Mouse (Mus musculus): ENCODE data around the gene Zfp598. TPM values are rescaled to one million over a fixed set of nuclear protein-coding genes. Genes with fewer than 3 reads are reported as not detected.

Gene Zfp598
- polyA plus RNA-seq, 1 experiment, result 89.8 TPM

- no peak overlapping the region for H3K4me3 ChIP-seq (replicated peaks; ENCODE audit: extremely low read depth, low read depth, low read length)
- H3K4me1 ChIP-seq (ENCODE audit: control insufficient read depth, insufficient read depth, low read length), result peaks cover 62% of the 10 kb centered on the region
- TF ChIP-seq CTCF (IDR thresholded peaks at IDR 0.05; ENCODE audit: insufficient read depth, low read length) (no peak), POLR2A (IDR thresholded peaks at IDR 0.05; ENCODE audit: borderline replicate concordance, extremely low read depth, low read depth, low read length) (peak; percentile 46; the same call in 1 of the 2 replicates)
- peak; percentile 64 for DNase-seq
- WGBS, result 54% methylated on average over 5 of the region's 5 CpGs
Observed at GRCm38 (mm10) chr17:24636781-24637481, 32.6 kb upstream of the Zfp598 start.

GRCm38 (mm10) chr17:24638214-24638613, 31.3 kb upstream of the Zfp598 start:
- WGBS, result 48% methylated on average over 4 of the region's 4 CpGs
- peak; percentile 21 for DNase-seq
- peaks cover 60% of the 10 kb centered on the region for H3K4me1 ChIP-seq (ENCODE audit: control insufficient read depth, insufficient read depth, low read length)
- no peak overlapping the region for H3K4me3 ChIP-seq (replicated peaks; ENCODE audit: extremely low read depth, low read depth, low read length)
- no peak for TF ChIP-seq CTCF (IDR thresholded peaks at IDR 0.05; ENCODE audit: insufficient read depth, low read length)
- TF ChIP-seq POLR2A (IDR thresholded peaks at IDR 0.05; ENCODE audit: borderline replicate concordance, extremely low read depth, low read depth, low read length), result no peak

- Histone ChIP-seq H3K4me3 (replicated peaks; ENCODE audit: extremely low read depth, low read depth, low read length) (no peak overlapping the region), H3K4me1 (ENCODE audit: control insufficient read depth, insufficient read depth, low read length) (peaks cover 56% of the 10 kb centered on the region)
- 48% methylated on average over 9 of the region's 9 CpGs for WGBS
- TF ChIP-seq CTCF (IDR thresholded peaks at IDR 0.05; ENCODE audit: insufficient read depth, low read length), result no peak
- no peak for TF ChIP-seq POLR2A (IDR thresholded peaks at IDR 0.05; ENCODE audit: borderline replicate concordance, extremely low read depth, low read depth, low read length)
- no peak for DNase-seq
Observed at GRCm38 (mm10) chr17:24638840-24639239, 30.6 kb upstream of the Zfp598 start.

- H3K4me3 ChIP-seq (replicated peaks; ENCODE audit: extremely low read depth, low read depth, low read length), result no peak overlapping the region
- WGBS, result 55% methylated on average over 5 of the region's 5 CpGs
- TF ChIP-seq POLR2A (IDR thresholded peaks at IDR 0.05; ENCODE audit: borderline replicate concordance, extremely low read depth, low read depth, low read length), result no peak
- TF ChIP-seq CTCF (IDR thresholded peaks at IDR 0.05; ENCODE audit: insufficient read depth, low read length), result no peak
- no peak for DNase-seq
- peaks cover 52% of the 10 kb centered on the region for H3K4me1 ChIP-seq (ENCODE audit: control insufficient read depth, insufficient read depth, low read length)
Observed at GRCm38 (mm10) chr17:24639571-24639988, 29.9 kb upstream of the Zfp598 start.

- DNase-seq, result peak; percentile 9
- Histone ChIP-seq H3K4me1 (ENCODE audit: control insufficient read depth, insufficient read depth, low read length) (peaks cover 49% of the 10 kb centered on the region), H3K4me3 (replicated peaks; ENCODE audit: extremely low read depth, low read depth, low read length) (no peak overlapping the region)
- 76% methylated on average over 7 of the region's 7 CpGs for WGBS
- TF ChIP-seq POLR2A (IDR thresholded peaks at IDR 0.05; ENCODE audit: borderline replicate concordance, extremely low read depth, low read depth, low read length) (no peak), CTCF (IDR thresholded peaks at IDR 0.05; ENCODE audit: insufficient read depth, low read length) (no peak)
Observed at GRCm38 (mm10) chr17:24640119-24640518, 29.4 kb upstream of the Zfp598 start.

- WGBS, result 92% methylated on average over 15 of the region's 15 CpGs
- H3K4me1 ChIP-seq (ENCODE audit: control insufficient read depth, insufficient read depth, low read length), result peaks cover 49% of the 10 kb centered on the region
- DNase-seq, result no peak
- no peak for TF ChIP-seq CTCF (IDR thresholded peaks at IDR 0.05; ENCODE audit: insufficient read depth, low read length)
- no peak for TF ChIP-seq POLR2A (IDR thresholded peaks at IDR 0.05; ENCODE audit: borderline replicate concordance, extremely low read depth, low read depth, low read length)
- H3K4me3 ChIP-seq (replicated peaks; ENCODE audit: extremely low read depth, low read depth, low read length), result no peak overlapping the region
Observed at GRCm38 (mm10) chr17:24640581-24640980, 28.9 kb upstream of the Zfp598 start.

- 86% methylated on average over 14 of the region's 14 CpGs for WGBS
- DNase-seq, result no peak
- H3K4me1 ChIP-seq (ENCODE audit: control insufficient read depth, insufficient read depth, low read length), result peaks cover 44% of the 10 kb centered on the region
- no peak overlapping the region for H3K4me3 ChIP-seq (replicated peaks; ENCODE audit: extremely low read depth, low read depth, low read length)
- no peak for TF ChIP-seq CTCF (IDR thresholded peaks at IDR 0.05; ENCODE audit: insufficient read depth, low read length)
- TF ChIP-seq POLR2A (IDR thresholded peaks at IDR 0.05; ENCODE audit: borderline replicate concordance, extremely low read depth, low read depth, low read length), result no peak
Observed at GRCm38 (mm10) chr17:24641944-24642343, 27.5 kb upstream of the Zfp598 start.

- peak; percentile 10 for DNase-seq
- Histone ChIP-seq H3K4me1 (ENCODE audit: control insufficient read depth, insufficient read depth, low read length) (peaks cover 38% of the 10 kb centered on the region), H3K4me3 (replicated peaks; ENCODE audit: extremely low read depth, low read depth, low read length) (peak overlapping the region; percentile 63)
- TF ChIP-seq CTCF (IDR thresholded peaks at IDR 0.05; ENCODE audit: insufficient read depth, low read length) (no peak), POLR2A (IDR thresholded peaks at IDR 0.05; ENCODE audit: borderline replicate concordance, extremely low read depth, low read depth, low read length) (no peak)
- WGBS, result 47% methylated on average over 6 of the region's 6 CpGs
Observed at GRCm38 (mm10) chr17:24642791-24643343, 26.6 kb upstream of the Zfp598 start.

GRCm38 (mm10) chr17:24644030-24644715, 25.3 kb upstream of the Zfp598 start:
- Histone ChIP-seq H3K4me3 (replicated peaks; ENCODE audit: extremely low read depth, low read depth, low read length) (peak overlapping the region; percentile 63), H3K4me1 (ENCODE audit: control insufficient read depth, insufficient read depth, low read length) (peaks cover 31% of the 10 kb centered on the region)
- DNase-seq, result peak; percentile 43
- no peak for TF ChIP-seq CTCF (IDR thresholded peaks at IDR 0.05; ENCODE audit: insufficient read depth, low read length)
- peak; percentile 63; the same call in 1 of the 2 replicates for TF ChIP-seq POLR2A (IDR thresholded peaks at IDR 0.05; ENCODE audit: borderline replicate concordance, extremely low read depth, low read depth, low read length)
- 15% methylated on average over 7 of the region's 7 CpGs for WGBS
